Mouse (Mus musculus) thymus, adult 2 months (tissue): ENCODE measurements around the gene Rnf220.

Source experiments
- CTCF ChIP-seq: fragments of 200-500 bp; IDR thresholded peaks from 2 replicates; pipeline ENCODE4 v1.5.1; 2012; ENCODE audit warnings: mild to moderate bottlenecking, control low read depth, low read length, moderate library complexity, borderline replicate concordance; ENCODE audit not compliant: control insufficient read depth, poor library complexity, insufficient read depth; ENCODE audit errors: extremely low read depth
- POLR2A ChIP-seq: fragments of 200-500 bp; IDR thresholded peaks from 2 replicates; pipeline ENCODE4 v1.6.1; 2012; ENCODE audit warnings: mild to moderate bottlenecking, low read length, control low read depth, moderate library complexity; ENCODE audit not compliant: control insufficient read depth, poor library complexity, insufficient read depth; ENCODE audit errors: extremely low read depth

- no peak for TF ChIP-seq CTCF
- no peak for TF ChIP-seq POLR2A
Measured at GRCm38 (mm10) chr4:117321011-117321410, 175.8 kb downstream of the Rnf220 start.
